Mouse (Mus musculus) hindbrain, embryonic 11.5 days (tissue): ENCODE results near the gene Pld6. TPM values are rescaled to one million over a fixed set of nuclear protein-coding genes. Genes with fewer than 3 reads are reported as not detected.

Experiments used
- ATAC-seq: fragments of 200-750 bp; cut with Nextera tagmentation; 2 replicates; pipeline ENCODE4 v1.8.0; 2017; ENCODE audit warnings: mild to moderate bottlenecking, moderate TSS enrichment, moderate library complexity; ENCODE audit not compliant: low FRiP score
- DNase-seq: peaks from one replicate; pipeline ENCODE4 v3.0.0-alpha.2; 2015; ENCODE audit warnings: low spot score
- H3K27ac ChIP-seq: fragments of 300-500 bp; sonication (generic); 2 replicates; pipeline ENCODE4 v1.5.1; 2014; ENCODE audit warnings: mild to moderate bottlenecking, low read depth, low read length
- H3K27me3 ChIP-seq: fragments of 300-500 bp; sonication (generic); 2 replicates; pipeline ENCODE4 v1.6.1; 2014; ENCODE audit warnings: mild to moderate bottlenecking, low read length, moderate library complexity, mixed read lengths; ENCODE audit not compliant: control insufficient read depth, insufficient read depth
- H3K36me3 ChIP-seq: fragments of 300-500 bp; sonication (generic); 2 replicates; pipeline ENCODE4 v1.6.1; 2014; ENCODE audit warnings: mild to moderate bottlenecking, low read length, moderate library complexity, mixed read lengths; ENCODE audit not compliant: control insufficient read depth, insufficient read depth
- H3K4me1 ChIP-seq: fragments of 300-500 bp; sonication (generic); replicated peaks from 2 replicates; pipeline ENCODE4 v1.6.1; 2014; ENCODE audit warnings: low read length, mixed read lengths; ENCODE audit not compliant: control insufficient read depth, insufficient read depth
- H3K4me2 ChIP-seq: fragments of 300-500 bp; sonication (generic); replicated peaks from 2 replicates; pipeline ENCODE4 v1.6.1; 2014; ENCODE audit warnings: mild to moderate bottlenecking, low read depth, low read length
- H3K4me3 ChIP-seq: fragments of 300-500 bp; sonication (generic); 2 replicates; pipeline ENCODE4 v1.5.1; 2014; ENCODE audit warnings: low read depth, low read length
- H3K9ac ChIP-seq: fragments of 300-500 bp; sonication (generic); 2 replicates; pipeline ENCODE4 v1.6.1; 2014; ENCODE audit warnings: low read depth, low read length
- H3K9me3 ChIP-seq: fragments of 300-500 bp; sonication (generic); 2 replicates; pipeline ENCODE4 v1.6.1; 2016; ENCODE audit warnings: low read length; ENCODE audit not compliant: control insufficient read depth
- WGBS: fragments of 180-500 bp; shearing (Covaris S2); extraction: QIAGEN DNeasy Blood & Tissue Kit; methylation state at CpG from one replicate; pipeline ENCODE4 v1.1.7; 2014; 5-methylcytosine and 5-hydroxymethylcytosine counted together
- polyA plus RNA-seq: library from polyadenylated mRNA; unstranded; fragments of >200 nt; fragmentation: Nextera tagmentation; extraction: Ambion mirVana; gene quantifications from 2 replicates; pipeline ENCODE4 v1.2.1, GENCODE M21; 2014

Gene Pld6
- polyA plus RNA-seq: 0.31 and 0.47 TPM in 2 replicates

DNA sequence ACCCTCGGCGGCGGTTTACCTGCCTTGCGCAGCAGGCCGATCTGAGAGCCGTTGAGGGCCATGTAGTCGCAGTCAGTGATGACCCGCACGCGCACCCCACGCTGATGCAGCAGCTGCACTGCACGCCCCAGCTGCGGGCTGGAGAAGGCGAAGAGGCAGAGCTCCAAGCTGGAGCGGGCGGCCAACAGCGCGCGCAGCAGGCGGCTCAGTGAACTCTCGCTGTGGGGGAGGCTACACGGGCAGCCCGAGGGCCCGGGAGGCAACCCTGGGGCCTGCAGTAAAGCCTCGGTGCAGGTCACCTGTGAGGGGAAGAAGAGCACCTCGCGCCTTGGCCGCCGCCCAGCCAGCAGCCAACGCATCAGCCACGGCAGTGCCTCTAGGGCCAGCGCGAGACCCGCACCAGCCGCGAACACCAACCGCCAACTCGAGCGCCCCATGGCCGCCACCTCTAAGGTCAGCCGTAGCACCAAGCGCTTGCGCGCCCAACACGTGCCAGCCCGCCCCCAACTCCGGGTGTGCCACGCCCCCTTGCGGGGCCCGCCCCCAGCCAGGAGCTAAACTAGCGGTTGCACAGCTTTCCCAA lies at the start of gene Pld6:
Gene Pld6 (minus strand): TSS at position 447 of the 583 bp plus-strand sequence.
- 3% methylated on average over 49 of the region's 51 CpGs for WGBS
- H3K4me2 ChIP-seq: peak within 1 kb of the TSS; percentile 59
- peak; percentile 66 for ATAC-seq
- 0 out of 2 replicates have a peak within 1 kb of the TSS, but pooled peaks have one; percentile 33 for H3K9ac ChIP-seq
- peaks cover 7% of the 10 kb centered on the region; the same call in 1 of the 2 replicates for H3K4me1 ChIP-seq
- H3K4me3 ChIP-seq: peak within 1 kb of the TSS; percentile 34
- H3K9me3 ChIP-seq: no peaks in the 10 kb centered on the region
- no peaks in the 10 kb centered on the region for H3K27me3 ChIP-seq
- peaks cover 5% of the 10 kb centered on the region; the same call in 1 of the 2 replicates for H3K36me3 ChIP-seq
- H3K27ac ChIP-seq: no peak within 1 kb of the TSS
- DNase-seq: peak; percentile 59

DNA sequence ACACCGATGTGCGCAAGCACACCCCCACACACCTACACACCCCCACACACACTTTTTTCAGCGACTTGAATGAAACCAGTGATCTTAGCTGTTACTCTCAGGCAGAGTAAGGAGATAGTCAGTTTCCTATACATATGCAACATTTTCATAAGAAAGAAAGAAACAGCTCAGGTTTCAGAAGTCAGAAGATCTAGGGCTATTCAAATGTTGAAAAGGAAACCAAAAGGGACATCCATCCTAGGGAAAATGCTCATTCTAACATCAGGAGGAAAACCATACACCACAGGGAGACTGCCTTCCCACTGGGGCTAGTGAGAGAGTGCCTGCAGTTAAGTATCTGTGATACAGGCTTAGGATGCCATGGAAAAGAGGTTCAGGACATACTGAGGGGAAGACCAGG lies 34.2 kb upstream of the Pld6 start:
- no peak overlapping the region for H3K9ac ChIP-seq
- no peak overlapping the region for H3K4me2 ChIP-seq
- H3K27me3 ChIP-seq: no peaks in the 10 kb centered on the region
- no peaks in the 10 kb centered on the region for H3K9me3 ChIP-seq
- no peak overlapping the region for H3K27ac ChIP-seq
- ATAC-seq (no peak), DNase-seq (no peak)
- peaks cover 26% of the 10 kb centered on the region for H3K36me3 ChIP-seq
- 85% methylated on average over 3 of the region's 3 CpGs for WGBS
- no peaks in the 10 kb centered on the region for H3K4me1 ChIP-seq
- no peak overlapping the region for H3K4me3 ChIP-seq

GRCm38 (mm10) chr11:59817916-59818315 lies 30.5 kb upstream of the Pld6 start:
- WGBS: 96% methylated on average over 3 of the region's 3 CpGs
- Histone ChIP-seq H3K4me2 (no peak overlapping the region), H3K9ac (no peak overlapping the region), H3K9me3 (no peaks in the 10 kb centered on the region), H3K27me3 (no peaks in the 10 kb centered on the region), H3K4me1 (no peaks in the 10 kb centered on the region), H3K27ac (no peak overlapping the region), H3K4me3 (no peak overlapping the region), H3K36me3 (peaks cover 22% of the 10 kb centered on the region)
- ATAC-seq (no peak), DNase-seq (no peak)

DNA sequence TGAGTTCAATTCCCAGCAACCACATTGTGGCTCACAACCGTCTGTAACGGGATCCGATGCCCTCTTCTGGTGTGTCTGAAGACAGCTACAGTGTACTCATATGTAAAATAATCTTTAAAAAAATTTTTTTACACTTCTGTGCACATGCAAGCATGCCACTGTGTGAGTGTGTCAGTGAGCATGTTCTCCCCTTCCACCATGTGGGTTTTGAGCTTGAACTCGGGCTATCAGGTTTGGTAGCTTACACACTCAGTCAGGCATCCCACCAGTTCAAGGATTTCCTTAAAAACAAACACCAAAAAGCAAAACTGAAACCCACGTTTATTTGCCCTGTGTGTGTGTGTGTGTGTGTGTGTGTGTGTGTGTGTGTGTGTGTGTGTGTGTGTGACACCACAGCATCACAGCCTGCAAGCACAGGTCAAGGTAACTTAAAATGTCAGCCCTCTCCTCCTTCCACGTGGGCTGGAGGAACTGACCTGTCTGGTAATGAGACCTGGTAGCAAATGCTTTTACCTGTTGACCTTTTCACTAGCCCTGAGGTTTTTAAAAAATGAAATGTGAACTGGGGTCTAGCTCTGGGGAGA lies 28.1 kb upstream of the Pld6 start:
- Histone ChIP-seq H3K4me1 (no peaks in the 10 kb centered on the region), H3K4me3 (no peak overlapping the region), H3K9me3 (no peaks in the 10 kb centered on the region), H3K9ac (no peak overlapping the region), H3K36me3 (peaks cover 19% of the 10 kb centered on the region), H3K27me3 (no peaks in the 10 kb centered on the region), H3K27ac (no peak overlapping the region), H3K4me2 (no peak overlapping the region)
- DNase-seq: no peak
- 90% methylated on average over 6 of the region's 6 CpGs for WGBS
- ATAC-seq: no peak

GRCm38 (mm10) chr11:59814936-59815335 lies 27.5 kb upstream of the Pld6 start:
- H3K4me2 ChIP-seq: no peak overlapping the region
- WGBS: 93% methylated on average over 6 of the region's 6 CpGs
- H3K4me1 ChIP-seq: no peaks in the 10 kb centered on the region
- no peak overlapping the region for H3K27ac ChIP-seq
- H3K4me3 ChIP-seq: no peak overlapping the region
- H3K27me3 ChIP-seq: no peaks in the 10 kb centered on the region
- H3K9me3 ChIP-seq: no peaks in the 10 kb centered on the region
- H3K9ac ChIP-seq: no peak overlapping the region
- DNase-seq (no peak), ATAC-seq (no peak)
- peaks cover 14% of the 10 kb centered on the region for H3K36me3 ChIP-seq

DNA sequence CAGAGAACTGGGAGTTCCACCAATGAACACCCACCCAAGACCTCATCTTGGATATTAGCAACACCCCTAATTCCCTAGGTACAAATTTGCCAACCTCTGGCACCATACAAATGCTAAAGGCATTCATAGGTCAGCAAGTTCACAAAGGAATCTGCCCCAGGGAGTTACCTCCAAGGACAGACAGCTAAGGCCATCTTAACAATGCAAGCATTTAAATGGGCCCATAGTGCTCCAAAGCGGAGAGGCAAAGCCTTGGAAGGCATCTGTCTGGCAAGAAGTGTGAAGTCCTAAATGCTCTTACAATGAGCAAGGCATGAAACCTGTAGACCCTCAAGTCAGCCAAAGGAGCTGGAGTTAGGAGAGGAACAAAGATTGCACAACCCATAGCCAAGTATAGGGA lies 26.9 kb upstream of the Pld6 start:
- Histone ChIP-seq H3K36me3 (peaks cover 10% of the 10 kb centered on the region), H3K9me3 (no peaks in the 10 kb centered on the region), H3K4me3 (no peak overlapping the region), H3K4me1 (no peaks in the 10 kb centered on the region), H3K27me3 (no peaks in the 10 kb centered on the region), H3K27ac (no peak overlapping the region), H3K9ac (no peak overlapping the region), H3K4me2 (no peak overlapping the region)
- ATAC-seq (no peak), DNase-seq (no peak)
- WGBS: 54% methylated on average over 1 of the region's 1 CpGs

GRCm38 (mm10) chr11:59813276-59813675 lies 25.8 kb upstream of the Pld6 start:
- Histone ChIP-seq H3K4me1 (peaks cover 5% of the 10 kb centered on the region; the same call in 1 of the 2 replicates), H3K4me2 (no peak overlapping the region), H3K27ac (no peak overlapping the region), H3K27me3 (no peaks in the 10 kb centered on the region), H3K36me3 (peaks cover 7% of the 10 kb centered on the region; the same call in 1 of the 2 replicates), H3K4me3 (no peak overlapping the region), H3K9me3 (no peaks in the 10 kb centered on the region), H3K9ac (no peak overlapping the region)
- ATAC-seq (no peak), DNase-seq (no peak)
- 82% methylated on average over 3 of the region's 3 CpGs for WGBS

DNA sequence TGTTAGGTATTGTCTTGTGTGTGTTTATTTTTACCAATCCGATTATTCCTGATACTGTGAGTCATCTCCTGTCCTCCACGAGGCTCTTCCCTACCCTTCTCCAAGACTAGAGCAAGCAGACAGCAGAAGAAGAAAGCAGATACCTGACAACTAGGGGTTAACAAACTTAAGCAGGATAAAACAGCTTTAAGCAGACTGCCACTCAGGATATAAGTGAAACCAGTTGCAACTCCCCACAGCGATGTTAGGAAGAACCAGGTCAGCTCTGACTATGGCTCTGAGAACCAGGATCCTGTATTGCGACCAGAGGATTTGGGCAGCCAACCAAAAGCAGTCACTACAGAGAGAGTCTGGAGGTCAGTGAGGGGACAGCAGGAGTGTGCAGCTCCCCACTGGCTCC lies 23.8 kb upstream of the Pld6 start:
- ATAC-seq: no peak
- DNase-seq: no peak
- Histone ChIP-seq H3K4me3 (no peak overlapping the region), H3K27ac (no peak overlapping the region), H3K27me3 (no peaks in the 10 kb centered on the region), H3K9me3 (no peaks in the 10 kb centered on the region), H3K36me3 (no peaks in the 10 kb centered on the region), H3K9ac (no peak overlapping the region), H3K4me1 (peaks cover 5% of the 10 kb centered on the region; the same call in 1 of the 2 replicates), H3K4me2 (no peak overlapping the region)
- WGBS: 77% methylated on average over 4 of the region's 4 CpGs
